Mouse (Mus musculus) thymus, adult 18-20 months (tissue): Measurements from ENCODE around the gene Polr3c.
"Not testable (repeated sequence)": the region's sequence is repeated elsewhere in the genome, so short reads cannot be mapped to it uniquely, and the experiment has no call there.

Experiments
- DNase-seq, 2 experiments: peaks; one replicate each; pipeline ENCODE4 v3.0.0; 2022; ENCODE audit warnings: mixed read lengths in 2 of 2

Gene Polr3c

GRCm38 (mm10) chr3:96707903-96708683 is 19.3 kb downstream of the Polr3c start, which contains the start of gene Nudt17:
Gene Nudt17, minus strand, starts transcription at chr3:96708562.
- DNase-seq, result peak; percentile 28 to 35

GRCm38 (mm10) chr3:96706984-96707383 is 20.4 kb downstream of the Polr3c start:
- no peak for DNase-seq

- no peak for DNase-seq
Observed at GRCm38 (mm10) chr3:96706217-96706616, 21.2 kb downstream of the Polr3c start.

- DNase-seq, result no peak
Observed at GRCm38 (mm10) chr3:96704778-96705177, 22.6 kb downstream of the Polr3c start.

GRCm38 (mm10) chr3:96701003-96701402 is 26.4 kb downstream of the Polr3c start:
- DNase-seq, result no peak

- no peak for DNase-seq
Observed at GRCm38 (mm10) chr3:96700376-96700775, 27.1 kb downstream of the Polr3c start.

- no peak for DNase-seq
Observed at GRCm38 (mm10) chr3:96698993-96699690, 28.3 kb downstream of the Polr3c start.

- DNase-seq, result peak; percentile 54 to 56
Observed at GRCm38 (mm10) chr3:96696766-96697732, 30.4 kb downstream of the Polr3c start.

GRCm38 (mm10) chr3:96696198-96696765 is 31.1 kb downstream of the Polr3c start, which contains the start of gene Pias3:
Gene Pias3, plus strand, starts transcription at chr3:96696384.
- DNase-seq, result peak; percentile 40 to 47

- DNase-seq, result no peak
Observed at GRCm38 (mm10) chr3:96693579-96693978, 33.8 kb downstream of the Polr3c start.

GRCm38 (mm10) chr3:96692506-96692905 is 34.9 kb downstream of the Polr3c start:
- no peak for DNase-seq

GRCm38 (mm10) chr3:96690298-96690697 is 37.1 kb downstream of the Polr3c start:
- no peak for DNase-seq

- DNase-seq, result no peak
Observed at GRCm38 (mm10) chr3:96688854-96689253, 38.6 kb downstream of the Polr3c start.

- not testable (repeated sequence) for DNase-seq
Observed at GRCm38 (mm10) chr3:96686057-96686456, 41.4 kb downstream of the Polr3c start.

GRCm38 (mm10) chr3:96684822-96685156 is 42.6 kb downstream of the Polr3c start:
- DNase-seq, result no peak

- no peak for DNase-seq
Observed at GRCm38 (mm10) chr3:96684151-96684821, 43.1 kb downstream of the Polr3c start.

- DNase-seq, result no peak
Observed at GRCm38 (mm10) chr3:96683496-96683895, 43.9 kb downstream of the Polr3c start.

GRCm38 (mm10) chr3:96680269-96680956 is 47.0 kb downstream of the Polr3c start:
- DNase-seq, result no peak

- DNase-seq, result no peak
Observed at GRCm38 (mm10) chr3:96679159-96679674, 48.2 kb downstream of the Polr3c start.

- DNase-seq, result no peak
Observed at GRCm38 (mm10) chr3:96678456-96678855, 49.0 kb downstream of the Polr3c start.

GRCm38 (mm10) chr3:96675690-96676089 is 51.7 kb downstream of the Polr3c start:
- DNase-seq, result no peak
